Comparison of ENCODE assay signal across 7 mouse cellular contexts in genomic region chrX:160390464-160390956, GRCm38 (mm10). TPM values are rescaled to one million over a fixed set of nuclear protein-coding genes. Genes with fewer than 3 reads are reported as not detected.
DNase-seq lines count a peak whose midpoint lies in the region; ATAC-seq lines count a peak whose summit lies in the region.

TSS of gene Adgrg2 (plus strand) at chrX:160390690.

- ATAC-seq in embryonic facial prominence, embryonic 12.5 days (ENCODE audit: insufficient number of reproducible peaks, insufficient read depth, low FRiP score, low TSS enrichment): peak; percentile 56; the same call in 1 of the 2 replicates
- ATAC-seq in limb, embryonic 13.5 days (ENCODE audit: low FRiP score, low read depth): peak; percentile 83
- peak; percentile 82 for ATAC-seq in midbrain, embryonic 15.5 days (replicated peaks)

- H3K4me3 ChIP-seq in embryonic facial prominence, embryonic 12.5 days: peak within 1 kb of the TSS; percentile 41
- H3K4me3 ChIP-seq in limb, embryonic 13.5 days: peak within 1 kb of the TSS; percentile 50
- peak within 1 kb of the TSS; percentile 49 for H3K4me3 ChIP-seq in midbrain, embryonic 15.5 days

- H3K9ac ChIP-seq in embryonic facial prominence, embryonic 12.5 days: peak within 1 kb of the TSS; percentile 36; the same call in 1 of the 2 replicates
- H3K9ac ChIP-seq in limb, embryonic 13.5 days: peak within 1 kb of the TSS; percentile 67
- peak within 1 kb of the TSS; percentile 41 for H3K9ac ChIP-seq in midbrain, embryonic 15.5 days

- H3K27ac ChIP-seq in embryonic facial prominence, embryonic 12.5 days: no peak within 1 kb of the TSS
- H3K27ac ChIP-seq in limb, embryonic 13.5 days: no peak within 1 kb of the TSS
- H3K27ac ChIP-seq in midbrain, embryonic 15.5 days: no peak within 1 kb of the TSS

- peaks cover 28% of the 10 kb centered on the region for H3K27me3 ChIP-seq in embryonic facial prominence, embryonic 12.5 days
- peaks cover 47% of the 10 kb centered on the region for H3K27me3 ChIP-seq in limb, embryonic 13.5 days
- peaks cover 27% of the 10 kb centered on the region; the same call in 1 of the 2 replicates for H3K27me3 ChIP-seq in midbrain, embryonic 15.5 days (replicated peaks)

- intact Hi-C loops in heart, postnatal 10 days (cut with DNase I): no loop called here

- H3K36me3 ChIP-seq in embryonic facial prominence, embryonic 12.5 days: no peaks in the 10 kb centered on the region
- no peaks in the 10 kb centered on the region for H3K36me3 ChIP-seq in limb, embryonic 13.5 days
- no peaks in the 10 kb centered on the region for H3K36me3 ChIP-seq in midbrain, embryonic 15.5 days (replicated peaks)

- H3K9me3 ChIP-seq in embryonic facial prominence, embryonic 12.5 days: no peaks in the 10 kb centered on the region
- no peaks in the 10 kb centered on the region for H3K9me3 ChIP-seq in limb, embryonic 13.5 days
- no peaks in the 10 kb centered on the region for H3K9me3 ChIP-seq in midbrain, embryonic 15.5 days

- 19% methylated on average over 28 of the region's 42 CpGs for WGBS in embryonic facial prominence, embryonic 12.5 days
- 10% methylated on average over 25 of the region's 42 CpGs for WGBS in limb, embryonic 13.5 days
- WGBS in midbrain, embryonic 15.5 days: 13% methylated on average over 32 of the region's 42 CpGs

- H3K4me1 ChIP-seq in embryonic facial prominence, embryonic 12.5 days: no peaks in the 10 kb centered on the region
- no peaks in the 10 kb centered on the region for H3K4me1 ChIP-seq in limb, embryonic 13.5 days
- H3K4me1 ChIP-seq in midbrain, embryonic 15.5 days: no peaks in the 10 kb centered on the region

- H3K4me2 ChIP-seq in embryonic facial prominence, embryonic 12.5 days (replicated peaks): peak within 1 kb of the TSS; percentile 70
- peak within 1 kb of the TSS; percentile 69 for H3K4me2 ChIP-seq in limb, embryonic 13.5 days (replicated peaks)
- H3K4me2 ChIP-seq in midbrain, embryonic 15.5 days: peak within 1 kb of the TSS; percentile 79

- DNase-seq in thymus, postnatal 36 days: peak; percentile 1 to 5
- no peak for DNase-seq in thymus, adult 18-20 months
- DNase-seq in heart, postnatal 10 days: peak; percentile 13 to 21
- peak; percentile 10 for DNase-seq in yolk sac, embryonic 10.5 days (ENCODE audit: low spot score)

RNA-seq across cellular contexts. Expression of gene Adgrg2, which starts in this region (rescaled TPM):
- polyA plus RNA-seq in embryonic facial prominence, embryonic 12.5 days (2016; fragmentation: Nextera tagmentation; extraction: Ambion mirVana): 1.9 and 2.2 TPM in 2 replicates
- total RNA-seq in heart, postnatal 10 days (2021): 1 to 10 TPM; 1.1 to 1.3 TPM
- polyA plus RNA-seq in limb, embryonic 13.5 days (2015; fragmentation: Nextera tagmentation; extraction: Ambion mirVana): 9.8 and 12.2 TPM in 2 replicates
- polyA plus RNA-seq in midbrain, embryonic 15.5 days (2015; fragmentation: Nextera tagmentation; extraction: Ambion mirVana): 3.0 and 3.4 TPM in 2 replicates

Comparison
In these comparisons a context has a peak if more than half of its experiments do, and no peak if none do; other contexts are left out.
1. DNase-seq: peak in thymus, postnatal 36 days (2 of 2), heart, postnatal 10 days (2 of 2) and yolk sac, embryonic 10.5 days (single experiment); none in thymus, adult 18-20 months (0 of 2).
2. Peak in every context shown above with its lines, with median percentiles within 50 percentile points of each other: ATAC-seq, H3K4me2 ChIP-seq, H3K4me3 ChIP-seq and H3K9ac ChIP-seq.